Mouse (Mus musculus) MEL (cell line): ENCODE measurements around the gene Npm1.

Experiments
- CHD2 ChIP-seq: IDR thresholded peaks from 2 replicates; pipeline ENCODE4 v1.6.1; 2011; ENCODE audit warnings: low read length, improper control_type of control experiment
- CTCF ChIP-seq, 3 experiments: IDR thresholded peaks in 2 of 3; conservative IDR thresholded peaks in 1 of 3; 2 replicates each; pipeline ENCODE4 v1.5.1; 2011 to 2012; ENCODE audit warnings: low read length in 3 of 3, low read depth in 2 of 3, mild to moderate bottlenecking in 2 of 3, improper control_type of control experiment in 1 of 3, inconsistent platforms in 1 of 3, mixed read lengths in 1 of 3, moderate library complexity in 1 of 3; ENCODE audit not compliant: control insufficient read depth in 1 of 3, insufficient read depth in 1 of 3, poor library complexity in 1 of 3, severe bottlenecking in 1 of 3
- EP300 ChIP-seq, 2 experiments: IDR thresholded peaks; 2 replicates each; pipeline ENCODE4 v1.6.1; 2011; ENCODE audit warnings: improper control_type of control experiment in 2 of 2, low read length in 2 of 2, low read depth in 1 of 2, mild to moderate bottlenecking in 1 of 2
- ETS1 ChIP-seq: IDR thresholded peaks from 2 replicates; pipeline ENCODE4 v1.6.1; 2012; ENCODE audit warnings: low read depth, mild to moderate bottlenecking, inconsistent platforms, low read length, improper control_type of control experiment, moderate library complexity
- GABPA ChIP-seq: IDR thresholded peaks from 2 replicates; pipeline ENCODE4 v1.6.1; 2012; ENCODE audit warnings: low read depth, mild to moderate bottlenecking, inconsistent platforms, low read length, improper control_type of control experiment, moderate library complexity
- GATA1 ChIP-seq: IDR thresholded peaks from 2 replicates; pipeline ENCODE4 v1.6.1; 2011; ENCODE audit warnings: low read depth, low read length, improper control_type of control experiment
- HCFC1 ChIP-seq: IDR thresholded peaks from 2 replicates; pipeline ENCODE4 v1.6.1; 2012; ENCODE audit warnings: low read depth, mild to moderate bottlenecking, inconsistent platforms, low read length, improper control_type of control experiment, moderate library complexity
- NRF1 ChIP-seq: IDR thresholded peaks from 2 replicates; pipeline ENCODE4 v1.6.1; 2014; ENCODE audit warnings: low read depth, mild to moderate bottlenecking, inconsistent platforms, low read length, improper control_type of control experiment, moderate library complexity; ENCODE audit not compliant: poor library complexity, insufficient read depth, severe bottlenecking
- RAD21 ChIP-seq: IDR thresholded peaks from 2 replicates; pipeline ENCODE4 v1.6.1; 2011; ENCODE audit warnings: mild to moderate bottlenecking, low read depth, low read length, improper control_type of control experiment
- TBP ChIP-seq: IDR thresholded peaks from 2 replicates; pipeline ENCODE4 v1.8.0; 2011; ENCODE audit warnings: low read depth, low read length, improper control_type of control experiment
- TCF12 ChIP-seq: IDR thresholded peaks from 2 replicates; pipeline ENCODE4 v1.6.1; 2014; ENCODE audit warnings: low read depth, mild to moderate bottlenecking, inconsistent platforms, low read length, improper control_type of control experiment, moderate library complexity
- ZC3H11A ChIP-seq: IDR thresholded peaks from 2 replicates; pipeline ENCODE4 v1.6.1; 2012; ENCODE audit warnings: low read depth, mild to moderate bottlenecking, inconsistent platforms, low read length, improper control_type of control experiment
- ZKSCAN1 ChIP-seq: IDR thresholded peaks from 2 replicates; pipeline ENCODE4 v1.6.1; 2012; ENCODE audit warnings: low read depth, mild to moderate bottlenecking, inconsistent platforms, low read length, improper control_type of control experiment, moderate library complexity
- ZNF384 ChIP-seq: IDR thresholded peaks from 2 replicates; pipeline ENCODE4 v1.6.1; 2012; ENCODE audit warnings: low read depth, mild to moderate bottlenecking, inconsistent platforms, low read length, improper control_type of control experiment

- TF ChIP-seq CTCF (IDR thresholded peaks at IDR 0.05 in 2 of 3, conservative IDR thresholded peaks at IDR 0.05 in 1 of 3; ENCODE audit: control insufficient read depth in 1 of 3, insufficient read depth in 1 of 3, low read depth in 2 of 3, low read length in 3 of 3, poor library complexity in 1 of 3, severe bottlenecking in 1 of 3) (no peak), EP300 (IDR thresholded peaks at IDR 0.05; ENCODE audit: low read depth in 1 of 2, low read length in 2 of 2) (no peak), GABPA (no peak), NRF1 (no peak), GATA1 (no peak), ETS1 (no peak), ZC3H11A (no peak), ZKSCAN1 (no peak), RAD21 (no peak), ZNF384 (no peak), TCF12 (no peak), TBP (no peak), HCFC1 (no peak), CHD2 (no peak)
These were observed 6.5 kb downstream of the Npm1 start for GRCm38 (mm10) chr11:33156436-33157015.
